Mouse (Mus musculus) lung, adult 2 months (tissue): ENCODE measurements at regions not wholly inside any gene's neighbourhood (a gene's known extent, or its start where the extent isn't known, plus 50 kb on each side); places are given as distances from the start of the nearest gene placed in this dataset.
A peak's percentile ranks its signal among the peaks of the same experiment; 100 is the strongest.

Experiments used
- DNase-seq: peaks from one replicate; pipeline ENCODE4 v3.0.0; 2022
- H3K4me1 ChIP-seq: fragments of 200-500 bp; 2 replicates; pipeline ENCODE4 v1.6.1; 2011; ENCODE audit warnings: low read length; ENCODE audit not compliant: control insufficient read depth, insufficient read depth
- H3K4me3 ChIP-seq: fragments of 200-500 bp; replicated peaks from 2 replicates; pipeline ENCODE3; 2011; ENCODE audit warnings: low read depth, mild to moderate bottlenecking, control low read depth, low read length; ENCODE audit errors: extremely low read depth
- CTCF ChIP-seq: fragments of 200-500 bp; IDR thresholded peaks from 2 replicates; pipeline ENCODE4 v1.5.1; 2011; ENCODE audit warnings: mild to moderate bottlenecking, low read length, control low read depth; ENCODE audit not compliant: insufficient read depth
- POLR2A ChIP-seq: fragments of 200-500 bp; IDR thresholded peaks from 2 replicates; pipeline ENCODE4 v1.6.1; 2011; ENCODE audit warnings: low read depth, mild to moderate bottlenecking, control low read depth, low read length, borderline replicate concordance; ENCODE audit errors: extremely low read depth
- WGBS: fragments of 180-500 bp; shearing (Covaris S2); methylation state at CpG from one replicate; pipeline ENCODE4 v1.1.7; 2018; 5-methylcytosine and 5-hydroxymethylcytosine counted together

- whole genome bisulfite sequencing = 4% methylated on average over 5 of the region's 5 CpGs
- DNase-seq = peak; percentile 38
- H3K4me3 ChIP-seq = no peak overlapping the region
- no peak for TF ChIP-seq POLR2A
- peak; percentile 61; the same call in 1 of the 2 replicates for TF ChIP-seq CTCF
- H3K4me1 ChIP-seq = peaks cover 4% of the 10 kb centered on the region; the same call in 1 of the 2 replicates
Observed at GRCm38 (mm10) chr6:73367616-73368015, 101.9 kb downstream of the 4931417E11Rik start.

- WGBS = 72% methylated on average over 2 of the region's 2 CpGs
- H3K4me1 ChIP-seq = peaks cover 4% of the 10 kb centered on the region; the same call in 1 of the 2 replicates
Observed at GRCm38 (mm10) chr6:73366626-73367025, 102.8 kb downstream of the 4931417E11Rik start.

GRCm38 (mm10) chr6:73365306-73365705, 104.2 kb downstream of the 4931417E11Rik start:
- no peak for DNase-seq
- no peak overlapping the region for H3K4me3 ChIP-seq
- H3K4me1 ChIP-seq = peaks cover 4% of the 10 kb centered on the region; the same call in 1 of the 2 replicates
- no peak for TF ChIP-seq CTCF
- TF ChIP-seq POLR2A = no peak
- 84% methylated on average over 9 of the region's 9 CpGs for WGBS

More at GRCm38 (mm10) chr6:73366626-73367025, 102.8 kb downstream of the 4931417E11Rik start:
- no peak for TF ChIP-seq POLR2A
- TF ChIP-seq CTCF = no peak
- DNase-seq = no peak
- H3K4me3 ChIP-seq = no peak overlapping the region

DNA sequence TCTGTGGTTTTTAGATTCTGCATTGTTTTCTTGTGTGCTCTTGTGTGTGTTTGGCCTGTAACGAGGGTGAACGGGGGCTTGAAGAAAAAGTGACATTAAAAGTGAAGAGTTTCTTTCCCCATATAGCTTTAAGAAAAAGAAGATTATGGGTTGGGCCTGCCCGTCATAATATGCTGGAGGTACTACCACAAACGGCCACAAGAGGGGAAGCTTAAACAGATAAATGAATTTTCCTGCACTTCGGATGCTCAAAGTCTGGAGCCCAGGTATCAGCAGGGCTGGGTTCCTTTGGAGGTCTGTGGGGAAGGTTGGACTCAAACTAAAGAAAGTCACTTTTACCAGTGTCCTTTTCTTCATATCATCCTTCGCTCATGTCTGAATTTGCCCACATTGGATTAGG, 86.8 kb downstream of the Suclg1 start:
- H3K4me1 ChIP-seq = no peaks in the 10 kb centered on the region
- WGBS = 54% methylated on average over 6 of the region's 6 CpGs
- DNase-seq = no peak
- H3K4me3 ChIP-seq = no peak overlapping the region
- TF ChIP-seq CTCF (no peak), POLR2A (no peak)

- no peak for TF ChIP-seq CTCF
- no peak for TF ChIP-seq POLR2A
- Histone ChIP-seq H3K4me1 (no peaks in the 10 kb centered on the region), H3K4me3 (no peak overlapping the region)
- no peak for DNase-seq
- 86% methylated on average over 11 of the region's 11 CpGs for WGBS
Observed at GRCm38 (mm10) chr6:73329666-73330065, 81.5 kb downstream of the Suclg1 start.
